Mouse (Mus musculus) thymus, postnatal 4 days (tissue): ENCODE results near the gene Rcor1.

Experiments
- DNase-seq: peaks from one replicate; pipeline ENCODE4 v3.0.0; 2021

Rcor1 gene

GRCm38 (mm10) chr12:111135953-111136352 is 96.8 kb downstream of the Rcor1 start:
- no peak for DNase-seq

- DNase-seq: no peak
These were observed 97.9 kb downstream of the Rcor1 start for GRCm38 (mm10) chr12:111137079-111137478.

GRCm38 (mm10) chr12:111143005-111143508 is 103.9 kb downstream of the Rcor1 start:
- DNase-seq: peak; percentile 64

- no peak for DNase-seq
These were observed 104.4 kb downstream of the Rcor1 start for GRCm38 (mm10) chr12:111143509-111144063.

GRCm38 (mm10) chr12:111144598-111144997 is 105.4 kb downstream of the Rcor1 start:
- no peak for DNase-seq

- DNase-seq: no peak
These were observed 106.1 kb downstream of the Rcor1 start for GRCm38 (mm10) chr12:111145269-111145668.

- DNase-seq: no peak
These were observed 110.5 kb downstream of the Rcor1 start for GRCm38 (mm10) chr12:111149495-111150235.

GRCm38 (mm10) chr12:111150236-111150596 is 111.1 kb downstream of the Rcor1 start:
- peak; percentile 91 for DNase-seq

GRCm38 (mm10) chr12:111151422-111152156 is 112.4 kb downstream of the Rcor1 start:
- no peak for DNase-seq

GRCm38 (mm10) chr12:111152579-111152978 is 113.4 kb downstream of the Rcor1 start:
- no peak for DNase-seq

- DNase-seq: no peak
These were observed 114.0 kb downstream of the Rcor1 start for GRCm38 (mm10) chr12:111152981-111153710.

- no peak for DNase-seq
These were observed 114.8 kb downstream of the Rcor1 start for GRCm38 (mm10) chr12:111153946-111154345.

- DNase-seq: no peak
These were observed 115.5 kb downstream of the Rcor1 start for GRCm38 (mm10) chr12:111154641-111155040.

- no peak for DNase-seq
These were observed 116.6 kb downstream of the Rcor1 start for GRCm38 (mm10) chr12:111155756-111156155.

- DNase-seq: peak; percentile 80
These were observed 120.7 kb downstream of the Rcor1 start for GRCm38 (mm10) chr12:111159659-111160428.

GRCm38 (mm10) chr12:111160871-111161270 is 121.7 kb downstream of the Rcor1 start:
- DNase-seq: no peak

GRCm38 (mm10) chr12:111161943-111162311 is 122.8 kb downstream of the Rcor1 start:
- no peak for DNase-seq

- DNase-seq: no peak
These were observed 123.3 kb downstream of the Rcor1 start for GRCm38 (mm10) chr12:111162312-111163061.

GRCm38 (mm10) chr12:111164310-111164751 is 125.2 kb downstream of the Rcor1 start:
- peak; percentile 88 for DNase-seq

- peak; percentile 72 for DNase-seq
These were observed 126.1 kb downstream of the Rcor1 start for GRCm38 (mm10) chr12:111165146-111165812.
